Mouse (Mus musculus): Measurements from ENCODE around the gene Zfyve26. TPM values are rescaled to one million over a fixed set of nuclear protein-coding genes. Genes with fewer than 3 reads are reported as not detected.
"Not testable (repeated sequence)": the region's sequence is repeated elsewhere in the genome, so short reads cannot be mapped to it uniquely, and the experiment has no call there.

The Zfyve26 gene
- total RNA-seq (2021), result 10 to 100 TPM; 11.1 to 15.3 TPM
- long read RNA-seq, experiment 1, partial matches to known transcripts, result 6 of 7 reads
- long read RNA-seq, experiment 1, other reads (novel, unspliced or antisense), result 0 of 7 reads
- long read RNA-seq, experiment 2, partial matches to known transcripts, result 3 of 4 reads
- long read RNA-seq, experiment 2, other reads (novel, unspliced or antisense), result 1 of 4 reads

- DNase-seq, result peak; percentile 91
- intact Hi-C loops (cut with DNase I; ENCODE audit: low total_unique reads), result no loop called here
Observed at GRCm38 (mm10) chr12:79296126-79296816, at the start of gene Zfyve26. TSS of gene Zfyve26 (minus strand) at chr12:79296304.

- intact Hi-C loops (cut with DNase I; ENCODE audit: low total_unique reads), result no loop called here
- no peak for DNase-seq
Observed at GRCm38 (mm10) chr12:79341291-79341845, 45.3 kb upstream of the Zfyve26 start.

- intact Hi-C loops (cut with DNase I; ENCODE audit: low total_unique reads), result no loop called here
- peak; percentile 19 for DNase-seq
Observed at GRCm38 (mm10) chr12:79340513-79340912, 44.4 kb upstream of the Zfyve26 start.

DNA sequence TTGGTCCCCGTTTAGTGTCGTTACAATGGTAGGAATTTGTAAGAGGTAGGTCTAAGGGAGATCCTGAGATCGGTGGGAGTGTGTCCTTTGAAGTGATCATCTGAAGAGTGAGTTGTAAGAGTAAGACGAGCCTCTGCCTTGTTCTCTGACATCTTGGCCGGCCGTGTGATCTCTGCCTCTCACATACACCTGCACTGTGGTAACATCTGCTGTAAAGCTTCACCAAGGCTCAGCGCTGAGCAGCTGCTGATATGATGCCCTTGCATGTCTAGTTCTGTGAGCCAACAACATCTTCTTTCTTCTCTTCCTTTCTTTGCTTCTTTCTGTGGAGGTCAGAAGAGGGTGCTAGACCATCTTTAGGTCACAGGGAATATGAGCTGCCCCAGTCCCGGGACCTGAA lies 42.7 kb upstream of the Zfyve26 start:
- intact Hi-C loops (cut with DNase I; ENCODE audit: low total_unique reads), result no loop called here
- DNase-seq, result no peak

- intact Hi-C loops (cut with DNase I; ENCODE audit: low total_unique reads), result no loop called here
- DNase-seq, result no peak
Observed at GRCm38 (mm10) chr12:79331722-79332121, 35.6 kb upstream of the Zfyve26 start.

- intact Hi-C loops (cut with DNase I; ENCODE audit: low total_unique reads), result no loop called here
- no peak for DNase-seq
Observed at GRCm38 (mm10) chr12:79330571-79330970, 34.5 kb upstream of the Zfyve26 start.

DNA sequence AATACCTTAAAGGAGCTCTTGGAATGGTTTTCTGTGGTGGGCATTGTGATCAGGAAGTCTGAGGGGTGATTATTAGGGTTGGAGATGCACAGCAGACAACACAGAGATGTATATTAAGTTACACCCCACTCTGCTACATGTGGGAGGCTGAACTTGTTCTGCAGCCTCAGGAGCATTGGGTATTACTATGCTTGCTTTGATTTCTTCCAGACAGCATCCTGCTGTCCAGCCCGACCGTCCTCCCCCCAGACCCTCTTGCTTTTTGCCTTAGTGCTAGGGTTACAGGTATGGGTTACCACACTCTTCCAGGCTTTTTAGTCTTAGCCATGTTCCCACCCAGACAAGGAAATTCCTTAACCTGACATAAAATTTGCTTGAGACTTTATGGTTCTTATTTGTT lies 31.8 kb upstream of the Zfyve26 start:
- intact Hi-C loops (cut with DNase I; ENCODE audit: low total_unique reads), result no loop called here
- DNase-seq, result no peak

DNA sequence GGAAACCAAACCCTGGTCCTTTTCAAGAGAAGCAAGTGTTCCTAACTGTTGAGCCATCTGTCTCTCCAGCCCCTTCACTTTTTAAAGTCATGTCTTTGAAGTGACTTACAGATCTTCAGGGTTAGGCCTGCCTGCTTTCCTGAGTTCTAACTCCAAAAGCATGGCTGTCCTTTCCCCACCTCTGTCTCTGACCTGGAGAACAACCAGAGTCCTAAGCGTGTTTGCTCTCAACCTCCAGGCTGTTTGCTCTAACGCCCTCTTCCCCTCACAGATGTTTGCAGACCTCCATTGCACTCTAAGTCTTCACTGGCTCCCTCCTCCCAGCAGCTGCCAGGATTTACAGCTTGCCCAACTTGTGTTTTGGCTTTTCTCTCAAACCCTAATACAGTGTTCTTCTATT lies 30.6 kb upstream of the Zfyve26 start:
- DNase-seq, result no peak

DNA sequence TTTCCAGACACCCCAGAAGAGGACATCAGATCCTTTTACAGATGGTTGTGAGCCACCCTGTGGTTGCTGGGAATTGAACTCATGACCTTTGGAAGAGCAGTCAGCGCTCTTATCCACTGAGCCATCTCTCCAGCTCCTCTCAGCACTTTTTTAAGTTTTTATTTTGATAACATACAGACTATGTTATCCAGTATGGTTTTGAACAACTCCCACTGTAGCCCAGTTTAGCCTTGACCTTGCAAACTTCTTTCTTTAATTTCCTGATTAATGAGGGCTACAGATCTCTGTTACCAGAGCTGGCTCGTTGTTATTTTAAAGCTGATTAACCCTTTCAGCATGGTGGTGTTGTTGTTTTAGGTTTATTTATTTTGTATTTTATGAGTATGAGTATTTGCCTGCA lies 30.1 kb upstream of the Zfyve26 start:
- intact Hi-C loops (cut with DNase I; ENCODE audit: low total_unique reads), result no loop called here
- DNase-seq, result no peak

More for the DNA sequence above, 30.6 kb upstream of the Zfyve26 start:
- intact Hi-C loops (cut with DNase I; ENCODE audit: low total_unique reads), result no loop called here

GRCm38 (mm10) chr12:79322539-79322938 lies 26.4 kb upstream of the Zfyve26 start:
- DNase-seq; intact Hi-C loops (cut with DNase I; ENCODE audit: low total_unique reads): not testable (repeated sequence)

- intact Hi-C loops (cut with DNase I; ENCODE audit: low total_unique reads), result no loop called here
Observed at GRCm38 (mm10) chr12:79320895-79321294, 24.8 kb upstream of the Zfyve26 start.

DNA sequence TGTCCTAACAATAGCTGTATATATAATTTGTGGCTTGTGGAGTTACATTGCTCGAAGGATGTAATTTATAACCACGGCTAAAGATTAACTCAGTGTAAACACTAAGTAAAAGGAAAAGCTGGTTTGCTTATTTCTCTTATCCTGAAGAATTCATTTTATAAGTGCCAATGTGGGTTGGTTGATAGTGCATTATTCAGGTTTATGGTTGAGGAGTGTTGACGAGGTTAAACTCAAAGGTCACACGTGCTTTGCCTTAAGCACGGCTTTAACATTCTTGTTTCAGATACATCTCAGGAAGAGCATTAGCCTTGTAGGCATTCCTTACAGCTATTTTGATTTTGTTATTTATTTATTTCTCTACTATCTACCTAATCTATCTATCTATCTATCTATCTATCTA lies 21.2 kb upstream of the Zfyve26 start:
- no peak for DNase-seq
- intact Hi-C loops (cut with DNase I; ENCODE audit: low total_unique reads), result no loop called here

More at GRCm38 (mm10) chr12:79320895-79321294, 24.8 kb upstream of the Zfyve26 start:
- no peak for DNase-seq

- intact Hi-C loops (cut with DNase I; ENCODE audit: low total_unique reads), result no loop called here
- no peak for DNase-seq
Observed at GRCm38 (mm10) chr12:79313721-79314120, 17.6 kb upstream of the Zfyve26 start.

GRCm38 (mm10) chr12:79306013-79306412 lies 9.9 kb upstream of the Zfyve26 start:
- intact Hi-C loops (cut with DNase I; ENCODE audit: low total_unique reads), result no loop called here
- DNase-seq, result no peak

- intact Hi-C loops (cut with DNase I; ENCODE audit: low total_unique reads), result no loop called here
- no peak for DNase-seq
Observed at GRCm38 (mm10) chr12:79305131-79305530, 9.0 kb upstream of the Zfyve26 start.

DNA sequence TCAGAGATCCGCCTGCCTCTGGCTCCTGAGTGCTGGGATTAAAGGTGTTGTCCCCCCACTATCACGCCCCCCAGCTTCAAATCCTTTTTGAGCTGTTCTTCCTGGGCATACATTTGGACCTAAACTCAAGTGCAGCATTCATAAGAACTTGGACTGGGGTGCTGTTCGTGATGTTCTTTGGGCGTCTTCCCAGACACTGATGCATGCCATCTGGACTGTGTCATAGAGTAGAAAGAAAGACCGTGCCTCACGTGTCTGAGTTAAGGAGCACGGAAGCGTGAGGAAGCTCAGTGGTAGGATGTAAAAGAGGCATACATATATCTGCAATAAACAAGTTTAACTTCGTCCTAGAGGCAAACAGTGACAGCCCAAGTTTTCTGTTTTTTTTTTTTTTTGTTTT lies 5.7 kb upstream of the Zfyve26 start:
- no peak for DNase-seq
- intact Hi-C loops (cut with DNase I; ENCODE audit: low total_unique reads), result no loop called here

GRCm38 (mm10) chr12:79297884-79298636 lies 2.0 kb upstream of the Zfyve26 start:
- DNase-seq, result no peak
- intact Hi-C loops (cut with DNase I; ENCODE audit: low total_unique reads), result no loop called here

DNA sequence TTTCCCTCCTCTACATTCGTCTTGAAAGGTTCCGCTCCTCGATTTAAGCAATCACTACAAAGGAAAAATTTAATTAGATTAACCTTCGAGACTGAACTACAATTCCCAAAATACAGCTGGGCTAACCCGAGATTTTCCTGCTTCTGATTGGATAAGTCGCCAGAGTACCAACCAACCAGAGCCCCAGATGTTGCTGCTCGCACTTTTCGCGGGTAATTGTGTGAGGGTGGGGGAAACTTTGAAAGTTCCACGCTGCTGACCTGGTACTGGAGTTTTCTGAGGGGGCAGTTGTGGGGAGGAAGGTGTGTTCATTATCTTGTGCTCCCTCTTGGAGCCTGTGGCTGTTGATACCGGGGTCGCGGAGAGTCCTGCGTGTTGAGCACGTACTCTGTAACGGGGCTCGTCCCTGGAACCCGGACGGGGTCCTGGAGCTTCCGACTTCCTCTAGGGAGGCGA lies 1.0 kb upstream of the Zfyve26 start, which contains the start of gene Rad51b:
Gene Rad51b, plus strand, starts transcription at position 162 of the 456 bp plus-strand sequence.
- peak; percentile 63 for DNase-seq
- intact Hi-C loops (cut with DNase I; ENCODE audit: low total_unique reads), result no loop called here

GRCm38 (mm10) chr12:79292874-79293273 lies 3.2 kb downstream of the Zfyve26 start:
- intact Hi-C loops (cut with DNase I; ENCODE audit: low total_unique reads), result no loop called here
- no peak for DNase-seq

DNA sequence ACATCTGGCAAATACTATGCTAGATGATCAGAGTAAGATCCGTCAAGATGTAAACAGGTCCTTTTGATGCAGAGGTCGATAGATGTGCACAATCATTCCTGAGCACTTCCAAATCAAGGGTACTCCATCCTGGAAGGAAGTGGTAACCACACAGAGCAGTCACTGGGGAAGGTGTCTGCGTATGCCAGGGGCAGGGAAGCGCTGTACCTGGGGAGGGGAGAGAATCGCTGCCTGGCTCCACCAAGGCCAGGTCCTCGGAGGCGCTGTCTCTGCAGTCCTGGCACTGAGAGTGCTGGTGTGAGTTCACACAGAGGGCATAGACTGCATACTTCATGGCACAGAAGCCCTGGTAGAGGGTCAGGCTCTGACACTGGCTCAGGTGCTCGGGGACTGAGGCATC lies 13.5 kb downstream of the Zfyve26 start:
- DNase-seq, result no peak
- intact Hi-C loops (cut with DNase I; ENCODE audit: low total_unique reads), result no loop called here

Measured in gastrocnemius, postnatal 14 days (tissue).